Mouse (Mus musculus): Measurements from ENCODE around the gene Rpl41. TPM values are rescaled to one million over a fixed set of nuclear protein-coding genes. Genes with fewer than 3 reads are reported as not detected.

Rpl41 gene
- polyA plus RNA-seq, 1 experiment = 2,695 TPM

GRCm38 (mm10) chr10:128503532-128503931, 45.6 kb downstream of the Rpl41 start:
- peaks cover 7% of the 10 kb centered on the region for H3K4me1 ChIP-seq (ENCODE audit: control insufficient read depth, insufficient read depth, low read length)
- no peak overlapping the region for H3K27ac ChIP-seq (ENCODE audit: control insufficient read depth, insufficient read depth, low read depth, low read length, poor library complexity)
- 59% methylated on average over 8 of the region's 8 CpGs for WGBS
- H3K4me3 ChIP-seq (replicated peaks; ENCODE audit: control insufficient read depth, low read depth, low read length) = no peak overlapping the region
- TF ChIP-seq CTCF (IDR thresholded peaks at IDR 0.05; ENCODE audit: control insufficient read depth, insufficient read depth, low read length) (no peak), POLR2A (IDR thresholded peaks at IDR 0.05; ENCODE audit: borderline replicate concordance, control insufficient read depth, low read depth, low read length) (no peak)

- Histone ChIP-seq H3K4me1 (ENCODE audit: control insufficient read depth, insufficient read depth, low read length) (peaks cover 7% of the 10 kb centered on the region), H3K27ac (ENCODE audit: control insufficient read depth, insufficient read depth, low read depth, low read length, poor library complexity) (no peak overlapping the region), H3K4me3 (replicated peaks; ENCODE audit: control insufficient read depth, low read depth, low read length) (no peak overlapping the region)
- 44% methylated on average over 5 of the region's 5 CpGs for WGBS
- no peak for TF ChIP-seq POLR2A (IDR thresholded peaks at IDR 0.05; ENCODE audit: borderline replicate concordance, control insufficient read depth, low read depth, low read length)
- TF ChIP-seq CTCF (IDR thresholded peaks at IDR 0.05; ENCODE audit: control insufficient read depth, insufficient read depth, low read length) = no peak
Measured at GRCm38 (mm10) chr10:128502341-128502740, 46.8 kb downstream of the Rpl41 start.

- WGBS = 0% methylated on average over 21 of the region's 21 CpGs
- TF ChIP-seq CTCF (IDR thresholded peaks at IDR 0.05; ENCODE audit: control insufficient read depth, insufficient read depth, low read length) = no peak
- no peak for TF ChIP-seq POLR2A (IDR thresholded peaks at IDR 0.05; ENCODE audit: borderline replicate concordance, control insufficient read depth, low read depth, low read length)
- H3K4me1 ChIP-seq (ENCODE audit: control insufficient read depth, insufficient read depth, low read length) = peaks cover 3% of the 10 kb centered on the region; the same call in 1 of the 2 replicates
- peak overlapping the region; percentile 76 for H3K4me3 ChIP-seq (replicated peaks; ENCODE audit: control insufficient read depth, low read depth, low read length)
- peak overlapping the region; percentile 81 for H3K27ac ChIP-seq (ENCODE audit: control insufficient read depth, insufficient read depth, low read depth, low read length, poor library complexity)
Measured at GRCm38 (mm10) chr10:128499116-128499671, 49.9 kb downstream of the Rpl41 start.

- Histone ChIP-seq H3K27ac (ENCODE audit: control insufficient read depth, insufficient read depth, low read depth, low read length, poor library complexity) (peak within 1 kb of the TSS; percentile 81), H3K4me1 (ENCODE audit: control insufficient read depth, insufficient read depth, low read length) (peaks cover 3% of the 10 kb centered on the region; the same call in 1 of the 2 replicates), H3K4me3 (replicated peaks; ENCODE audit: control insufficient read depth, low read depth, low read length) (peak within 1 kb of the TSS; percentile 76)
- WGBS = under 1% methylated on average over 27 of the region's 27 CpGs
- TF ChIP-seq CTCF (IDR thresholded peaks at IDR 0.05; ENCODE audit: control insufficient read depth, insufficient read depth, low read length) = 0 out of 2 replicates have a peak, but pooled peaks have one; percentile 4
- TF ChIP-seq POLR2A (IDR thresholded peaks at IDR 0.05; ENCODE audit: borderline replicate concordance, control insufficient read depth, low read depth, low read length) = peak; percentile 20; the same call in 1 of the 2 replicates
Measured at GRCm38 (mm10) chr10:128498590-128498989, 50.5 kb downstream of the Rpl41 start, which contains the start of gene Myl6b. Gene Myl6b (minus strand): TSS chr10:128498685.

Other genes starting within 250 kb of the Rpl41 start
- gene Pan2, start 246.0 kb downstream of the Rpl41 start, polyA plus RNA-seq (2011; ENCODE audit: insufficient read depth, insufficient read length, low replicate concordance, missing spikeins) = 20.1 and 32.1 TPM in 2 replicates
- 31.1 and 52.5 TPM in 2 replicates for gene Cnpy2, start 226.8 kb downstream of the Rpl41 start, polyA plus RNA-seq (2011; ENCODE audit: insufficient read depth, insufficient read length, low replicate concordance, missing spikeins)
- 61.9 and 64.4 TPM in 2 replicates for gene Cs, start 211.6 kb downstream of the Rpl41 start, polyA plus RNA-seq (2011; ENCODE audit: insufficient read depth, insufficient read length, low replicate concordance, missing spikeins)
- 10.7 and 22.9 TPM in 2 replicates for gene Coq10a, start 180.3 kb downstream of the Rpl41 start, polyA plus RNA-seq (2011; ENCODE audit: insufficient read depth, insufficient read length, low replicate concordance, missing spikeins)
- 14.5 and 17.1 TPM in 2 replicates for gene Ankrd52, start 172.2 kb downstream of the Rpl41 start, polyA plus RNA-seq (2011; ENCODE audit: insufficient read depth, insufficient read length, low replicate concordance, missing spikeins)
- gene Slc39a5, start 148.1 kb downstream of the Rpl41 start, polyA plus RNA-seq (2011; ENCODE audit: insufficient read depth, insufficient read length, low replicate concordance, missing spikeins) = not detected in 2 replicates
- 26.4 and 40.0 TPM in 2 replicates for gene Nabp2, start 137.8 kb downstream of the Rpl41 start, polyA plus RNA-seq (2011; ENCODE audit: insufficient read depth, insufficient read length, low replicate concordance, missing spikeins)
- 8.5 and 17.3 TPM in 2 replicates for gene Rnf41, start 137.6 kb downstream of the Rpl41 start, polyA plus RNA-seq (2011; ENCODE audit: insufficient read depth, insufficient read length, low replicate concordance, missing spikeins)
- 45.0 and 74.4 TPM in 2 replicates for gene Smarcc2, start 90.1 kb downstream of the Rpl41 start, polyA plus RNA-seq (2011; ENCODE audit: insufficient read depth, insufficient read length, low replicate concordance, missing spikeins)
- 1,368 and 2,050 TPM in 2 replicates for gene Myl6, start 55.2 kb downstream of the Rpl41 start, polyA plus RNA-seq (2011; ENCODE audit: insufficient read depth, insufficient read length, low replicate concordance, missing spikeins)
- 0.79 and 2.4 TPM in 2 replicates for gene Myl6b, start 50.6 kb downstream of the Rpl41 start, polyA plus RNA-seq (2011; ENCODE audit: insufficient read depth, insufficient read length, low replicate concordance, missing spikeins)
- 26.2 and 36.1 TPM in 2 replicates for gene Esyt1, start 23.4 kb downstream of the Rpl41 start, polyA plus RNA-seq (2011; ENCODE audit: insufficient read depth, insufficient read length, low replicate concordance, missing spikeins)
- 7.0 and 9.8 TPM in 2 replicates for gene Zc3h10, start 1.5 kb downstream of the Rpl41 start, polyA plus RNA-seq (2011; ENCODE audit: insufficient read depth, insufficient read length, low replicate concordance, missing spikeins)
- 80.3 and 116 TPM in 2 replicates for gene Pa2g4, start 16.7 kb upstream of the Rpl41 start, polyA plus RNA-seq (2011; ENCODE audit: insufficient read depth, insufficient read length, low replicate concordance, missing spikeins)
- 0.59 and 0.75 TPM in 2 replicates for gene Erbb3, start 40.3 kb upstream of the Rpl41 start, polyA plus RNA-seq (2011; ENCODE audit: insufficient read depth, insufficient read length, low replicate concordance, missing spikeins)
- 1,015 and 1,193 TPM in 2 replicates for gene Rps26, start 77.4 kb upstream of the Rpl41 start, polyA plus RNA-seq (2011; ENCODE audit: insufficient read depth, insufficient read length, low replicate concordance, missing spikeins)
- not detected in 2 replicates for gene Ikzf4, start 96.7 kb upstream of the Rpl41 start, polyA plus RNA-seq (2011; ENCODE audit: insufficient read depth, insufficient read length, low replicate concordance, missing spikeins)
- 10.8 and 11.6 TPM in 2 replicates for gene Suox, start 124.8 kb upstream of the Rpl41 start, polyA plus RNA-seq (2011; ENCODE audit: insufficient read depth, insufficient read length, low replicate concordance, missing spikeins)
- gene Rab5b, start 147.0 kb upstream of the Rpl41 start, polyA plus RNA-seq (2011; ENCODE audit: insufficient read depth, insufficient read length, low replicate concordance, missing spikeins) = 26.4 and 35.4 TPM in 2 replicates
- gene Pmel, start 154.9 kb upstream of the Rpl41 start, polyA plus RNA-seq (2011; ENCODE audit: insufficient read depth, insufficient read length, low replicate concordance, missing spikeins) = 1.4 TPM in 1 of 2 replicates, not detected in the other
- 60.6 and 62.9 TPM in 2 replicates for gene Cdk2, start 155.7 kb upstream of the Rpl41 start, polyA plus RNA-seq (2011; ENCODE audit: insufficient read depth, insufficient read length, low replicate concordance, missing spikeins)
- gene Dgka, start 195.6 kb upstream of the Rpl41 start, polyA plus RNA-seq (2011; ENCODE audit: insufficient read depth, insufficient read length, low replicate concordance, missing spikeins) = 19.2 and 41.7 TPM in 2 replicates
- 58.3 and 76.9 TPM in 2 replicates for gene Pym1, start 198.6 kb upstream of the Rpl41 start, polyA plus RNA-seq (2011; ENCODE audit: insufficient read depth, insufficient read length, low replicate concordance, missing spikeins)
- 2.4 and 5.1 TPM in 2 replicates for gene Mmp19, start 241.6 kb upstream of the Rpl41 start, polyA plus RNA-seq (2011; ENCODE audit: insufficient read depth, insufficient read length, low replicate concordance, missing spikeins)

All from bone marrow, adult 2 months (tissue).